Mouse (Mus musculus) thymus, adult 18-20 months (tissue): ENCODE results near the gene Msi2.
A peak's percentile ranks its signal among the peaks of the same experiment; 100 is the strongest.

Source experiments
- DNase-seq, 2 experiments: peaks; one replicate each; pipeline ENCODE4 v3.0.0; 2022; ENCODE audit warnings: mixed read lengths in 2 of 2

The Msi2 gene

DNA sequence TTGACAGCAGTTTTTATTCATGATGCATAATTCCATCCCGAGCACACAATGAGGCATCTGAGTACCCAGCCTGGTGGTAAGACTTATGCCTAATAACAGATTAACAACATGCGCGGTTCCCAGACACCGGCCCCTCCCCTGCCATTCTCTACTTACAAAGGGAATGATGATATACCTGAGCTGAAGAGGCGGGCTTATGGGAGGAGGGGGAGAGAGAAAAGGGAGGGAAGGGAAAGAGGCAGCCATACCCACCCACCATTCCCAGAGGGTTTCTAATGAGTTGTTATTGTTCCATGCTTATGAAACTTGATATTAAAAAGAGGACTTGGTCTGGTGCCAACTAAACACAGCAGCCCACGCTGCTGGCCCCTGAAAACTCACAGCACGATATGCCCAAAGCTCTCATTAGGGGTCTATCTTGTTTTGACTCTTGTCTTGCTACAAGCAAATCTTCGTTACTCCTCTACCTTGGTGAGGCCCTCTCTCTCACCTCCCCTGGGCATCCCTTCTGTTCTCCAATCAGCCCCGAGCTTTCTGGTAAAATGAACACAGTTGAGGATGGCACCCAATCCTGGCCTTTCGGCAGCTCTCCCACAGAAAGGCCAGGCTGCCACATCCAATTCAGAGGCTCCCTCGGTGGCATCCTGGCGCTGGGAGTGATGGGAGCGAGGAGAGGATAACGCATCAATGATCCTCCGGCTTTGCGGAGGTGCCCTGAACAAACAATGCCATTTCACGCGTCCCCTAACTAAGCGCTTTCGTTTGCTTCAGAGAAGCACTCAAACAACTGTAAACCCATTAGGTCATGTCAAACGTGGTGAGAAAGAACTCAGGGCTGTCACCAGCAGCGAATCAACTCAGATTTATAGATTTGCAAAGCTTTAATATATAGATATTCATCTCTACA is 286.7 kb downstream of the Msi2 start:
- DNase-seq = no peak

GRCm38 (mm10) chr11:88430292-88430691 is 288.0 kb downstream of the Msi2 start:
- no peak for DNase-seq

DNA sequence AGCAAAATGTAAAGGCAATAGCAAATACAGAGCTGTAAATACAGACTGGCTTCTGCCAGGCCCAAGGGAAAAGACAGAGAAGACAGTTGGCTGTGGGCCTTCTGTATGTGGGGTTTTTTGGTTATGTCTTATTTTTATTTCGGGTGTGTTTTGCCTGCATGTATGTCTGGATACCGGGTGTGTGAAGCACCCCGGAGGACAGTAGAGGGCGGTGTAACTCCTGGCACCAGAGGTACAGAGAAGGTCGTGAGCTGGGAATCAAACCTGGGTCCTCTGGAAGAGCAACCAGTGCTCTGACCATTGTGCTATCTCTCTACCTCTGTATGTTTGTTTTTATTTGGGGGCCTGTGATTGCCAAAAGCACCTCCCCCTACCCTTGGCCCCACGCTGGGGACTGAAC is 288.6 kb downstream of the Msi2 start:
- no peak for DNase-seq

DNA sequence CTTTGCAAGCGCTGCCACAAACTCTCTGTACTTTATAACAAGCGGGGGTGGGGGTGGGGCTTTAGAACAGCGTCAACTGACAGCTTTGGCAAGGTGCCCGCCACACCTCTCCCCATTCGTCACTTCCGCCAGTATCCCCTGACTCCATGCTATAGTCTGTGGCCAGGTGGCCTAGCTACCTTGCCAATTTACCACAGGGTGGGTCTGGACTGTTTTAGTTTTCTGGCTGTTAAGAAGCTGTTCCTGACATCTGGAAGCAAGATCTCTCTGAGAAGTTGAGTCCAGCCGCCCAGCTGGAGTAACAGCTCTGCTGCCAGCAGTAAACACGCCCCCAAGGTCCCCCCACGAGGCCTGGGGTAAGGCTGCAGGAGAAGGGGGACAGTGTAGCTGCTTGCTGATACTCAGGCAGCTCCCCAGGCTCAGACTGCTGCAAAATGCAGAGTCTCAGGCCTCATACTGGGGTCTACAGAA is 292.6 kb downstream of the Msi2 start:
- peak in 1 of 2 experiments; percentile 9 for DNase-seq

- no peak for DNase-seq
Measured at GRCm38 (mm10) chr11:88424034-88424767, 294.1 kb downstream of the Msi2 start.

GRCm38 (mm10) chr11:88421057-88421578 is 297.2 kb downstream of the Msi2 start:
- DNase-seq = no peak

DNA sequence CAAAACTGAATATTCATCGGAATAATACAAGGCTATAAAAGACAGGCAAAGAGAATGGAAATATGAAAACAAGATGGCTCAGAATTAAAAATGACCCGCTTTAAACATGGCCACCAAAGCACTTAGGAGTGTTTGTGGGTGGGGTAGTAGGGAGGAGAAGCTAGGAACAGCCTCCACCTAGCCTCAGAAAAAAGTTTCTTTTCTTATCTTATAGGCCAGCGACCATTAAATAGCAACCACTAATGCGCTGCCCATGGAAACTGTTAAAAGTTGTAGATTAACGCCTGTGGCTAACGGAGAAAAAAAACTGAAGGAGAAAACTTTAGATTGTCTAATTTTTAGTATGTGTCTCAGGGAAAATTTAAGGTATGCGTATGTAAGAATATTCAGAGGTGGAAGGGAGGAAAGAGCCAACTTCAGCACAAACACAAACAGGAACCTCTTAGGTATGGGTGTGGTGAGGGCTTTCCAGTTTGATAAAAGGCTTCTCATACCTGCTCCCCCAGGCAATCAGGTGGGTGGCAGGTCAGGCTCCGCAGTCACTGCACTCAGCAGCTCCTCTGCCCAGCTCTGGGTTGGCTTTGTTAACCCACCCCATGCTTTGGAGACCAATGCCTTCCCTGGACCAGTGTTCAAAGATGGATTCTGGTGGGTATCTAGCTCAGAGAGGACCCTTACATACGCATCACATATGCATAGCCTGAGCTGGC is 298.5 kb downstream of the Msi2 start:
- DNase-seq = no peak

DNA sequence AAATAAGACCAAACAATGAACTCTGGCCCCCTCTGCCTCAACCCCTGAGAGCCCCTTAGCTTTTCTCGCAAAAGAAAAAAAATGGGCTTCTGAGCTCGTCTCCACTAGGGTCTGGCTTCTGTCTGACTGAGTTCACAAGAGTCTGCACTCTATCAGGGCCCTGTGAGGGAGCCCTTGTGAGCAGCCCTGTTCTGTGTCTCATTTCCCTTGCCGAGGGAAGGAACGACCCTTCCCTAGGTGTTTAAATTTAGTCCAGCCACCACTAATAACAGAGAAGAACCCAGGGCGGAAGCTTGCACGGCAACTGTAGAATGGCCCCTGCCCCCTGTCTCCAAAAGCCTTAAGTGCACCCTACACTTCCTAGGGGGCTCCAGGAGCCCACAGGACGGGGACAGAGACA is 299.2 kb downstream of the Msi2 start:
- no peak for DNase-seq

DNA sequence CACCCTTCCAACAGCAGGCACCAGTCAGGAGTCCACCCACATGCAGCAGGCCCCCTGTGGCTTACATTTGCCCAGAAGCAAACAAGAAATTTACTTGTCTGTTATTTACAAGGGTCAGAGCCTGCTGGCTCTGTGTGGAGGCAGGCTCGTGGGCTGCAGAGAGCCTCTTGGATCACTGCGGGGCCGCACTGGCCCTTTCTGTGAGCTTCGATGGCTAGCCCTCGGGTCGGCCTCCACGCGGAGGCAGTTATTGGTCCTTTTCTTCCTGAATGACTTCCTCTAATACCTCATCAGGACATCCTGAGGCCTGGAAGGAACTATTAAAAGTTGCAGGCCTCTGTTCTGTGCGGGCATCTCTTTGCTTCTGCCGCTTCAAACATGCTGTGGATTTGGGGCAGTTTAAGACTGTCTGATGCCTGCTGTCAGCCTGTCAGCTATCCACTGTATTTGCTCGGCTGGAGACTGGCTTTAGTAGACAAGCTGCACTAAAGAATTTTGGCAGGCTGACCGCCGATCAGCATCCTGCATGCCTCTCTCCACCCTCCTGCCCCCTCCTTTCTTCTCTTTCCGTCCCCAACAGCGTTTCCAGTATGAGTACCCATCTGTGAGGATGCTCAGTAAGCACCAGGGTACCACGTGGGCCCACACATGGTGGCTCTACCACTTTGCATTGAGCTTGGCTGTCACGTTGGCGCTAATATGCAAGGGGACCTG is 304.0 kb downstream of the Msi2 start:
- DNase-seq = no peak

- DNase-seq = peak in 1 of 2 experiments; percentile 12
Measured at GRCm38 (mm10) chr11:88412423-88413094, 305.8 kb downstream of the Msi2 start.

DNA sequence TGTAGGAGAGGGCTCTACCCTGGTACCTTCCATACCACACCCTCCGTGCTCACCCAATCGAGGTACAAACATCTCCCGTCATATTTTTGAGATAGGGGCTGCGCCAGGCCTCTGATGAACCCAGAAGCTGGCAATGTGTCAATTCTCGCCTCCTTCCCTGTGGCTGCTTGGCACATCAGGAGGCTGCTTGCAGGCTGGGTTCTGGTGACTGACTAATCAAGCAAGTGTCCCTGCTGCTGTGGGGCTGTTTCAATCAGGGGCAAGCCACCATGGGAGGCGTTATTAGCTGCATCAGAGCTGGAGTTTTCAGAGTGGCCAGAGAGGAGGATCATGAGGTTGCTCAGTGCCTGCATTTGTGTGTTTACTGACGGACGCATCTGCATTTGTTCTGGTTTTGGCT is 310.0 kb downstream of the Msi2 start:
- DNase-seq = no peak

GRCm38 (mm10) chr11:88406408-88406915 is 311.9 kb downstream of the Msi2 start:
- DNase-seq = no peak

DNA sequence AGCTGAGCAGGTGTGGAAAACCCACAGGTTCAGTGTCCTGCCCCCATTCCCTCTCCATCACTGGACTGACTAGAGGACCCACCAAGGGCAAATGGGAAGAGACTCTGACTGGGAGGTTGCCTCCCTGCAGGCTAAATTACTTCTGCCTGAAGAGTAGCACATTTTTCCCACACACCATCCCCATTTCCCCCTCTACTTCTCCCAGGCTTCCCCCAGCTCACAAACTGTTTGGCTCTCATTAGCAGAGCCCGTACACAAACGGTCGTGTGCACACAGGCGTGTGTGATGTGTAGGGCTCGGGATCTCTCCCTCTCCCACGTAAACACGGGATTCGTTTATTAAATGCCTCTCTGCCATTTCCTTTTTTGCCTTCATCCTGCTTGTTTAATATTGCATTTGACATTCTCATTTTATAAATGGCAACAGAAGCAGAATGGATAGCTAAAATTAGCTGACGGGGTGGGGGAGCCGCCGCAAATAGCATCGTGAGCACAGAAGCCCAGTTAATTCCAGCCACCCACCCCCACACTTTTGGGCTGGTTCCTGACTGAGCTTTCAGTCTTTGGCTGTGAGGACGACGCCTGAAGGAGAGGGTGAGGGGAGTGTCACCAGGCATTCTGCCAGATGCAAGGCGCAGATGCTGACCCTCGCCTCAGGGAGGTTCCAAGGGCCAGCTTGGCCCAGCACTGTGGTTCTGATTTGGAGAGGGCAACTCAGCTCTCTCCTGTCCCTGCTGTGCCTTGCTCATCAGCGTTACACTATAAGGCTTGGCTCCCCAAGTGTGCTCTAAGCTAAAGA is 313.3 kb downstream of the Msi2 start:
- DNase-seq = no peak

DNA sequence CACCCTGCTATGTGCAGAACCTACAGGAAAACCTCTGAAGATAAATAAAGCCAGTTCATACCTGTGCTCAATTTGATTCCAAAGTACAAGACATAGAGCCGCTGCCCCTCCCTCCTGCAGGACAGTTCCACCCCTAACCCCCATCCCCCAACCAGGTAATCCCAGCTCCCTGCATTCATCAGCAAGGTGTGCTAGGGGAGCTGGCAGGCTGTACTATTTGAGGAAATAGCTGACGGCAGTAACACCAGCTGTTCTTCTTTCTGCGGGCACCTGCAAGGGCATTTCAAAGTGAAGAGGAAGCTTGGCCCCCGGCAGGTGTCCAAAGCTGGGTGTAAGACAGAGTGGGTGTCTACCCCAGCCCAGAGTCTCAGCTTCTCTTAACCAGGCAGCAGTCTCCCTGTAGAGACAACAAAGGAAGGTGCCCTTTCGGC is 314.1 kb downstream of the Msi2 start:
- DNase-seq = peak in 1 of 2 experiments; percentile 17

DNA sequence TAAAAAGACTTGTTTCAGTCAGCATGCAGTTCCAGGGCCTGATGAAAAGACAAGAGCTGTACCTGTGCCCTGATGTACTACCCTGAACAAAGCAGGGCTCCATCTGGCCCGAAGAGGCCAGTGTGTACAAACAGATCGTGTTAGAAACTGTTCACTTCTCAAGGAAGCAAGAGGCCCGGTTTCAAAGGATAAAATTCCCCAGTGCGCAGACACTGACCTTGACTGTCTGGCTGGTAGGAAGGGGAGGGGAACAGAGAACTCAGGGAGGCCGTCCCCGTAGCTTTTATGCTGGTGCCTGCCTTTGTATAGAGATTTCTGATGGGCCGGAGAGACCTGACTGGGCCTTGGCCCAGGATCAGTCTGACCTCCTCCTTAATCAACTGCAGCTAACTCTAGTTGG is 316.0 kb downstream of the Msi2 start:
- DNase-seq = no peak

DNA sequence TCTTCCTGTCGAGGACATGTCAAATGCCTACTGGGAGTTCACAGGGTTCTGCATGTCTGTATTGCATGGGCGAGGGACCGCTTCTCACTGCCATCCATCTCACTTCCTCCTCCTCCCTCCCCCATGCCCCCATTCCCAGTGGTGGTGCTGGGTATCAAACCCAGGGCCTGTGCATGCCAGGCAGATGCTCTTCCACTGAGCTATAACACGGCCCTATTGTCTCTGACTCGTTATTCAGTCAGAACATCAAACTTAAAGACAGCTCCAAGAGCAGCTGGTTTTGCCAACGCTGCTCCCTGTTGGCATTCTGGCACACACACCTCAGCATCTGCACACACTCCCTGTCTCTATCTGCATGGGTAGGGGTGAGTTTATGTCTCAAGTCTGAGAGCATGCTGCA is 317.0 kb downstream of the Msi2 start:
- no peak for DNase-seq

DNA sequence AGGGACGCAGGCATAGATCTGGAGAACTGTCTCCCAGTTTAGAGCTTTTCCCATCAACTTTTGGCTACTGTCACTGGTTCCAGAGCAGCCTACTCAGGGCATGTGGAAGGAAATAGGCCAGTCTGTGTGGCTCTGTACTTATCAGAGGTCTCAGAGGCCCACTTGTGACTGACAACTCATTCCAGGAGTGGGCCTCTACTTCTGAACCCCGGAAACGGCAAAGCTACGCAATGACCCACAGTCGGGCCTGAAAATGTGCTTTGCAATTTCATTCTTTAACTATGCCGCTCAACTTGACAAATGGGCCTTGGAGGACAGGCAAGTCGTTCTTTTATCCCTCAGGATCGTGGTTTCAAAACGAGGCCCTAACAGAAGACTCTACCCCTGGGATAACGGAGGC is 317.4 kb downstream of the Msi2 start:
- DNase-seq = no peak

DNA sequence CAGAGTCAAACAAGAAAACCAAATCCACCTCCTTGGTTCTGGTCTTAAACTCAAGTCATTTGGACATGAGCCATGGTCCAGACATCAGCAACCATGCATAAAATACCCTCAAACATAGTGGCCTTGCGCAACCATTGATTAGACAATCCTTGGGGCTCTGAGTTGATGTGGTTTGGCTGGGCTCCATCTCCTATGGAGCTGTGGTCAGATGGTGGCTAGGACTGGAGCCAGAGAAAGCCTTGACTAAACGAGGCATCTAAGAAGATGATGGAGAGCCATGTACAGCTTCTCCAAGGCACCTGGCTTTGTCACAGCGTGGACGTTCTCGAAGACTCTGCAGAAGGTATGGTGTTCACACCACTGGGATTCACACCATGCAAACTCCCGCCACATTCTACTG is 318.1 kb downstream of the Msi2 start:
- DNase-seq = no peak

DNA sequence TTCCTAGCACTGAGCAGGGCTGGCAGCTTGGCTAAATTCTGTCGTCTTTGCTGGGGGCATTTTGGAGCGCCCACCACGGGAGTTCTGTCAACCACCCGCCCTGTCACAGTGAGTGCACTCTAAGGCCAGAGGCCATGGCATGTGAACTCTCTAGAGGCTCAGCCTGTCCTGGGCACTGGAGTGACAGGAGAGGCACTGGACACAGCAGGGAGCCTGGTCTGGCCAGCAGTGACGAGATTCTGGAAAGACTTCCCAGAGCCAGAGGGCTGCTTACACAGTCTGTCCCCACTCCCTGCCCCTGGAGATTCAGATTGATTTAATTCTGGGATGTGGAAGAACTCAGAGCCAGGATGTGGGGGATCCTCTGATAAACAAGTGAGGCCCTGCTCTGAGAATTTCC is 318.9 kb downstream of the Msi2 start:
- DNase-seq = no peak

GRCm38 (mm10) chr11:88399028-88399427 is 319.3 kb downstream of the Msi2 start:
- DNase-seq = no peak
